Mouse (Mus musculus): Measurements from ENCODE around the gene Cryz.

The Cryz gene

GRCm38 (mm10) chr3:154671013-154671412, 74.5 kb downstream of the Cryz start:
- no peak for DNase-seq (ENCODE audit: low spot score)

All from layer of hippocampus, adult 11-12 months (tissue).